Mouse (Mus musculus) liver, embryonic 13.5 days (tissue): ENCODE results near the gene Ppp1r12c. TPM values are rescaled to one million over a fixed set of nuclear protein-coding genes. Genes with fewer than 3 reads are reported as not detected.

Experiments used
- ATAC-seq: fragments of 200-750 bp; cut with Nextera tagmentation; 2 replicates; pipeline ENCODE4 v1.8.0; 2017; ENCODE audit warnings: low read depth, mild to moderate bottlenecking, moderate number of reproducible peaks, moderate library complexity
- DNase-seq: peaks from one replicate; pipeline ENCODE4 v3.0.0; 2022
- H3K27ac ChIP-seq: fragments of 300-500 bp; sonication (generic); 2 replicates; pipeline ENCODE4 v1.5.1; 2015; ENCODE audit warnings: moderate library complexity, mild to moderate bottlenecking, inconsistent platforms
- H3K27me3 ChIP-seq: fragments of 300-500 bp; sonication (generic); 2 replicates; pipeline ENCODE4 v1.6.1; 2015; ENCODE audit warnings: mild to moderate bottlenecking, inconsistent platforms
- H3K36me3 ChIP-seq: fragments of 300-500 bp; sonication (generic); 2 replicates; pipeline ENCODE4 v1.6.1; 2015; ENCODE audit warnings: mild to moderate bottlenecking, inconsistent platforms
- H3K4me1 ChIP-seq: fragments of 300-500 bp; sonication (generic); replicated peaks from 2 replicates; pipeline ENCODE4 v1.6.1; 2015; ENCODE audit warnings: inconsistent platforms
- H3K4me2 ChIP-seq: fragments of 300-500 bp; sonication (generic); 2 replicates; pipeline ENCODE4 v1.6.1; 2015; ENCODE audit warnings: inconsistent platforms, mild to moderate bottlenecking, moderate library complexity
- H3K4me3 ChIP-seq: fragments of 300-500 bp; sonication (generic); replicated peaks from 2 replicates; pipeline ENCODE4 v1.5.1; 2015; ENCODE audit warnings: mild to moderate bottlenecking, inconsistent platforms
- H3K9ac ChIP-seq: fragments of 300-500 bp; sonication (generic); 2 replicates; pipeline ENCODE4 v1.6.1; 2015; ENCODE audit warnings: mild to moderate bottlenecking, inconsistent platforms
- H3K9me3 ChIP-seq: fragments of 300-500 bp; sonication (generic); replicated peaks from 2 replicates; pipeline ENCODE4 v1.6.1; 2016; ENCODE audit warnings: inconsistent platforms
- WGBS: fragments of 180-500 bp; shearing (Covaris S2); methylation state at CpG from one replicate; pipeline ENCODE4 v1.1.7; 2015; ENCODE audit not compliant: insufficient replicate concordance; 5-methylcytosine and 5-hydroxymethylcytosine counted together
- polyA plus RNA-seq: library from polyadenylated mRNA; unstranded; fragments of >200 nt; fragmentation: Nextera tagmentation; extraction: Ambion mirVana; gene quantifications from 2 replicates; pipeline ENCODE4 v1.2.1, GENCODE M21; 2015

The Ppp1r12c gene
- polyA plus RNA-seq, 1 experiment from 2014 or later, result 18.8 TPM

DNA sequence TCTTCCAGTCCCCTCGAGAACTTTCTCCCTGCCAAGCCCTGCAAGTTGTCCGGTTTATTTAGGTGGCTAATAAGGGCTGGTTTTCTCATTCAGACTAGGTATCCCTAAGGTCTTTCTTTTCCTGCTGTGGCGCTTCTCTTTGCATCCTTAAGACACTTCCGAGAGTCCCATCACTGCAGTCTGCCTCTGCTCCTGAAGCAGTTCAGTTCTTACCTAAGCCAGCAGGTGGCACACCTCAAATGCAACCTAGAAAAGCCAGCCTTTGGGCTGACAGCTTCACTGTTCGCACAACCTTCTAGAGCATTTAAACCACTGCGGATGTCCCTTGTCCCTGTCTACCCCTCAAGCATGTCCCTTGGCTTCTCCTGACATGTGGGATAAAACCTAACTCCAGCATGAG is 21.8 kb downstream of the Ppp1r12c start:
- Histone ChIP-seq H3K9me3 (no peaks in the 10 kb centered on the region), H3K4me3 (no peak overlapping the region), H3K4me2 (no peak overlapping the region), H3K9ac (no peak overlapping the region), H3K4me1 (peaks cover 18% of the 10 kb centered on the region; the same call in 1 of the 2 replicates), H3K27ac (no peak overlapping the region), H3K36me3 (peaks cover 41% of the 10 kb centered on the region), H3K27me3 (peaks cover 45% of the 10 kb centered on the region)
- no peak for DNase-seq
- 45% methylated on average over 6 of the region's 6 CpGs for whole genome bisulfite sequencing
- no peak for ATAC-seq

DNA sequence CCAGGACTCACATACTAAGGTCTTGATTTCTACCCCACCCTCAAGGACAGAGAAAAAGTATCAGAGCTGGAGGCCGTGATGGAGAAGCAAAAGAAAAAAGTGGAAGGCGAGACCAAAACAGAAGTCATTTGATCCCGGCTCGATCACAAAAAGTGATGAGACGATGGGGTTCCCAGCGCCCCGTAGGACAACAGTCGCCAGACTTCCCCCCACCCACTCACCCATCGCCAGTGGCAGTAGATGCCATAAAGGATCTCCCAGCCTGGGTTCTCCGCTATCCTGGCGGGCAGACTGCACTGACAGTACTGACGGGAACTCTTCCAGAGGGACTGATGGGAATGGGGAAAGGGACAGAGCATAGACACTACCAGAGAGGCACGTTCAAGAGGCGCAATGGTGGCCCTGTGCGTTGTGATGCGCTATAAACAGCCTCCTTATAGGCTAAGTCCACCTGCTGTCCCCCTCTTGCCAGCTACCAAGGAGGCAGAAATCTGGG is 22.6 kb downstream of the Ppp1r12c start:
- Histone ChIP-seq H3K4me1 (peaks cover 18% of the 10 kb centered on the region; the same call in 1 of the 2 replicates), H3K4me3 (peak overlapping the region; percentile 43), H3K9ac (no peak overlapping the region), H3K9me3 (no peaks in the 10 kb centered on the region), H3K27ac (no peak overlapping the region; the same call in 1 of the 2 replicates), H3K36me3 (peaks cover 32% of the 10 kb centered on the region), H3K4me2 (peak overlapping the region; percentile 57), H3K27me3 (peaks cover 53% of the 10 kb centered on the region)
- 7% methylated on average over 16 of the region's 16 CpGs for WGBS
- ATAC-seq (no peak), DNase-seq (no peak)

DNA sequence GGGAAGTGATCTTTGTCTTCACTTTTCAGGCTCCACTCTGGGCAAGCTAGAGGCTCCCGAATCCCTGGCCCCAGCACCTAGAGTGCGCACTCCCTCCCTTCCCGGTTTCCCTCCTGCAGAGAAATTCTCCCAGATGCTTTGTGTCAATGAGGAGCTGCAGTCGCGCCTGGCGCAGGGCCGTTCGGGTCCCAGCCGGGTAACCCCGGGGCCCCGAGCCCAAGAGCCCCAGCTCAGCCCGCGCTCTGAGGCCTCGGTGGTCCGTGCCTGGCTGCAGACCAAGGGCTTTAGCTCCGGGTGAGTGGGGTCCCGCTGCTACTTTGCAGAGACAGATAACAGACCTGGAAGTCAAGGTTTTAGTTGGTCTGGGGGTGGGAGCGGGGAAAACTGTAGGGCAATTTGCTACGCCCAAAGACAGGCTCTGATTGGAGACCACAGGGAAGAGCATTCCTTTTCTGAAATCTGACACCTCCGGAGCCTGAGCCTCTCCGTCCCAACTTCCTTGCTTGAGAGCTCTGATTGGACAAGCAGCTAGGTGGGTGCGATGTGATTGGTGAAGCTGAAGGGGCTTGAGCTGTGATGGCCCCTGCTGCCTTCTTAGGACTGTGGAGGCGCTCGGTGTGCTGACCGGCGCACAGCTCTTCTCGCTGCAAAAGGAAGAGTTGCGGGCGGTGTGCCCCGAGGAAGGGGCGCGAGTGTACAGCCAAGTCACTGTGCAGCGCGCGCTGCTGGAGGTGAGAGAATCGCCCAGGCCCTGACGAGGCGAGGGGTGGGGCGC is 23.3 kb downstream of the Ppp1r12c start:
- DNase-seq (no peak), ATAC-seq (peak; percentile 68)
- H3K36me3 ChIP-seq, result peaks cover 26% of the 10 kb centered on the region
- peak overlapping the region; percentile 13; the same call in 1 of the 2 replicates for H3K9ac ChIP-seq
- H3K4me1 ChIP-seq, result peaks cover 18% of the 10 kb centered on the region; the same call in 1 of the 2 replicates
- H3K9me3 ChIP-seq, result no peaks in the 10 kb centered on the region
- H3K4me3 ChIP-seq, result peak overlapping the region; percentile 43
- H3K27ac ChIP-seq, result no peak overlapping the region; the same call in 1 of the 2 replicates
- peak overlapping the region; percentile 57 for H3K4me2 ChIP-seq
- H3K27me3 ChIP-seq, result peaks cover 59% of the 10 kb centered on the region
- 2% methylated on average over 39 of the region's 39 CpGs for WGBS

DNA sequence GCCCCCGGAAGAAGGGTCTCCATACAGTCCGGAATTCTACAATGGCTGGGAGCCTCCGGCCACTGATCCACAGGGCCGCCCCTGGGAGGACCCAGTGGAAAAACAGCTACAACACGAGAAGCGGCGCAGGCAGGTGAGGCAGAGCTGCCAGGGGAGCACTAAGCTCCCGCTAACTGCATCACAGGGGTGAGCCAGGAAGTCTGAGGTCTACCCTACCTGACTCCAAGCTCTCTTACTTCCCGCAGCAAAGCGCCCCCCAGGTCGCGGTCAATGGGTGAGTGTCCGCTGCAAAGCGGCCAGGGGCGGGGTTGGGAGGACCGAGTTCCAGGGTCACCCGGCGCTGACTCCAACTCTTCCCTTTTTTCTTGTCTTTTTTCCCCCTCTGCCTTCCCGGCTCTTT is 27.5 kb downstream of the Ppp1r12c start:
- Histone ChIP-seq H3K27me3 (peaks cover 95% of the 10 kb centered on the region), H3K4me3 (no peak overlapping the region), H3K4me2 (no peak overlapping the region), H3K36me3 (no peaks in the 10 kb centered on the region), H3K4me1 (peaks cover 25% of the 10 kb centered on the region), H3K9ac (no peak overlapping the region), H3K9me3 (no peaks in the 10 kb centered on the region), H3K27ac (no peak overlapping the region)
- ATAC-seq (no peak), DNase-seq (no peak)
- WGBS, result 9% methylated on average over 19 of the region's 19 CpGs

DNA sequence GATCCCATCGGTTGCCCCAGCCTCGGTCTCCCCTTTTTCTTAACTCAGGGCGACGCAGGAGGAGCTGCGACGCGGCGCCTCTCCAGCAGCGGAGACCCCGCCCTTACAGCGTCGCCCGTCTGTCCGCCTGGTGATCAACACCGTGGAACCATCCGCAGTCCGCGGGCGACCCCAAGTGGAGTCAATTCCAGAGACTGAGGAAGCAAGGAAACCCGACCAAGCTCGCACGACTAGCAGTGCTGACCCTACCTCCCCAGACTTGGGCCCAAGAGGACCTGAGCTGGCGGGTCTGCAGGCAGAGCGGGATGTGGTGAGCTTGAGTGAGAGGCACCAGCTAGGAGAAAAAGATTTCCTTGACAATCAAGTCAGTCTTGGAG is 30.3 kb downstream of the Ppp1r12c start:
- DNase-seq (peak; percentile 48), ATAC-seq (peak; percentile 57)
- Histone ChIP-seq H3K27ac (no peak overlapping the region), H3K9me3 (no peaks in the 10 kb centered on the region), H3K9ac (no peak overlapping the region), H3K4me2 (peak overlapping the region; percentile 57), H3K27me3 (peaks cover 79% of the 10 kb centered on the region), H3K4me1 (peaks cover 11% of the 10 kb centered on the region), H3K4me3 (peak overlapping the region; percentile 37), H3K36me3 (no peaks in the 10 kb centered on the region)
- WGBS, result 3% methylated on average over 24 of the region's 24 CpGs

DNA sequence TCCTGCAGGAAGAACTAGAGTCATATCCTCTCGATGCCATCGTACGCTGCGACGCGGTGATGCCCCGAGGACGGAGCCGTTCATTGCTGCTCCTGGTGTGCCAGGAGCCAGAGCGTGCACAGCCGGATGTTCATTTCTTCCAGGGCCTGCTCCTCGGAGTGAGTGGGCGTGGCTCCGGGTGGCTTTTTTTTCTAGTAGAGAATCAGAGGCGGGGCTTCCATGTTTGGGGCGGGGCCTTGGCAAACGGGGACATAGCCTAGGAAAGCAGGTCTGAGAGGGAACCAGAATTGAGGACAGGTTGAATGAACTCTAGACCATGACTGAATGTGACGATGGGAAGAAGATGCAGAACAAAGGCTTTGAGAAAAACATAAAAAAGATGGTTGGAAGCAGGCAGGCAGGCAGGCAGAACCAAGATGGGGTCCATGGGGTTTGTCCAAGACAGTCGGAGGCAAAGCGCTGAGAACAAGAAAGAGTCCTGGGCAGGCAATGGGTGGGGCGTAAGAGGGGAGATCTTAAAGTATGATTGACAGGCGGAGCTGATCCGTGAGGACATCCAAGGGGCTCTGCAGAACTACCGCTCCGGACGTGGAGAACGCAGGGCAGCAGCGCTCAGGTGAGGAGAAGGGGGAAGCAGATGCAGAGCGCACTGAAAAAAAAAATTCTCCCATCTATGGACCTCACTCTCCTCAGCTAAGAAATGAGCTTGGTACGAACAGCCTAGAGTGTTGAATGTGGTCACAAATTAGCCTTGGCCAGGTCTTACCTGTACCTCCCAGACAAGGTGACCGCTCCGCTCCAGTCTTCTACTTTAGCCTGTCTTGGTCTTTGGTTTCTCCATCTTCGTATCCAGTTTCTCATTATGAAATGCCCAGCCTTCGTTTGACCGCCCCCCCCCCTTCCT is 31.0 kb downstream of the Ppp1r12c start:
- H3K9me3 ChIP-seq, result no peaks in the 10 kb centered on the region
- H3K36me3 ChIP-seq, result no peaks in the 10 kb centered on the region
- peak overlapping the region; percentile 57 for H3K4me2 ChIP-seq
- H3K4me1 ChIP-seq, result peaks cover 11% of the 10 kb centered on the region
- DNase-seq, result peak; percentile 41
- 5% methylated on average over 35 of the region's 35 CpGs for WGBS
- H3K27ac ChIP-seq, result no peak overlapping the region
- H3K9ac ChIP-seq, result no peak overlapping the region
- peak overlapping the region; percentile 37 for H3K4me3 ChIP-seq
- ATAC-seq, result peak; percentile 52
- peaks cover 73% of the 10 kb centered on the region for H3K27me3 ChIP-seq

DNA sequence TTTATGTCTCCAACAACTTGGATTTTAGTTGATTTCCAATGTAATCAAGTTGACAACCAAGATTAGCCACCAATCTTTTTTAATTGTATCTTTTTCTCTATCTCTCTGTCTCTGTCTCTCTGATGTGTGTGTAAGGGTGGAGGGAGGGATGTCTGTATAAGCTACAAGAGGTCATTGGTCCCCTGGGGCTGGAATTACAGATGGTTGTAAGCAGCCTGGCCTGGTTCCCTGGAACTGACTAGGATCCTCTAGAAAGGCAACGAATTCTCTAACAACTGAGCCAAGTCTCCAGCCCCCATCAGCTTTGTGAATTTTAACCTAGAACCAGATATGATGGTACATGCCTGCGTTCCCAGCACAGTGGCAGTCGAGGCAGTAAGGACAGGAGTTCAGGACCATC is 33.7 kb downstream of the Ppp1r12c start:
- Histone ChIP-seq H3K9ac (no peak overlapping the region), H3K36me3 (no peaks in the 10 kb centered on the region), H3K27me3 (peaks cover 49% of the 10 kb centered on the region), H3K9me3 (no peaks in the 10 kb centered on the region), H3K4me3 (no peak overlapping the region), H3K27ac (no peak overlapping the region), H3K4me2 (no peak overlapping the region), H3K4me1 (peaks cover 15% of the 10 kb centered on the region)
- ATAC-seq (no peak), DNase-seq (no peak)
- WGBS, result 56% methylated on average over 3 of the region's 3 CpGs

DNA sequence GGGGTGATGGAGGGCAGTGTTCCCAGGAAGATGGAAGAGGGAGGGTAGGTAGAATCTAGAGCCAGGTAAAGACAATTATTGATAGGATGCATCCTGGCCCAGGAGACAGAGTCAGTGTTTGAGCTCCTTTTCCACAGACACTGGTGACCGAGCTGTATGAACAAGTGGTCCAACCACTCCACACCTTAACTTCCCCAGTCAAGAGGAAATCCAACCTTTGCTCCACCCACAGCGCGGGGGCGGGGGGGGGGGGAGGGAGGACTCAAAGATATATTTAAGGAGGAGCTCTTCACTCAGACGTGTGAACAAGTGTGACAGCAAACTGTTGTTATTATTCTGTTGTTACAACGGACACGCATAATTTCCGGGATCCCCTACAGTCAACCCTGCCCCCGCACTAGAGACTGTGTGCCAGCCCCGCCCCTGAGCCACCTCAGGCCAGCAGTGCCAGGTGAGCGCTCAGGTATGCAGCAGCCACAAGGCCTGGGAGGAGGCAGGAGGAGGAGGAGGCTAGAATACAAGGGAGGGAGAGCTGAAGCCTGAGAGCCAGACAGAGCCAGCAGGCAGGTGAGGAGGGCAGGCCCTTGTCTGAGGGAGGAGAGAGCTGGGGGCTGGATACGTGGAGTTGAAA is 37.2 kb downstream of the Ppp1r12c start:
- Histone ChIP-seq H3K4me3 (no peak overlapping the region), H3K27ac (no peak overlapping the region), H3K9me3 (no peaks in the 10 kb centered on the region), H3K4me2 (no peak overlapping the region), H3K9ac (no peak overlapping the region), H3K4me1 (peaks cover 4% of the 10 kb centered on the region; the same call in 1 of the 2 replicates), H3K36me3 (no peaks in the 10 kb centered on the region), H3K27me3 (peaks cover 14% of the 10 kb centered on the region)
- DNase-seq (no peak), ATAC-seq (no peak)
- WGBS, result 9% methylated on average over 12 of the region's 12 CpGs

DNA sequence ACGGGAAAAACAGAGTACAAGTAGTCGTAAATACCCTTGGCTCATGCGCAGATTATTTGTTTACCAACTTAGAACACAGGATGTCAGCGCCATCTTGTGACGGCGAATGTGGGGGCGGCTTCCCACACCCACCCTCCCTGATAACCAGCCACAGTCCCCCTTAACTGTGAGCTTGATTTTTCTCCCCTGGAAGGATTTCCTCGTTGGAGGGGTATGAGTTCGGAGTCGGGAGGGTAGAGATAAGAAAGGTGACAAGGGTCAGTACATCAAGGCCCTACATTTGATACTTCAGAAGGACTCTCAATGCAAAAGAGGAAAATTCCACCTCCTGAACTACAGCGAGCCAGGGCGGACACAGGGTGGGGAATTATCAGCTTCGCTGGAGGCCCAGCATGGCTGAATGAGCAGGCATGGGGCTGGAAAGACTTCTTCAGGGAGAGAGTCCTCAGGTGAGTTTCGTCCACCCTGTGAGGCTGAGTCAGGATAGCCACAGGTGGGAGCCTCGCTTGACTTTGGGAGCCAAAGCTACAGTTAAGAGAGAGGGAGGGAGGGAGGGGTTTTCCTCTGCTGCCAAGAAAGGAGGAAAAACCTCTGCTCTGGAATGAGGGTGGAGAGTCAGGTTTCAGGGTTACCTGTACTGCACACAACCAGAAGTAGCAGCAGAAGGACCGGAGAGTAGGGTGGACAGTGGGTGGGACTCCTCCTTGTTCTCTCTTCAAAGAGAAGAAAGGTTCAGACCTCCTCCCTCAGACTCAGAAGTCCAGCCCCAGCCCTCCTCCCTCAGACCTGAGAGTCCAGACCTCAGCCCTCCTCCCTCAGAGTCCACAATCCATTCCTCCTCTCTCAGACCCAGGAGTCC is 40.7 kb downstream of the Ppp1r12c start, which contains the start of gene Eps8l1:
Eps8l1 (plus strand) TSS at position 99 of the 859 bp plus-strand sequence.
- WGBS, result 55% methylated on average over 13 of the region's 16 CpGs

DNA sequence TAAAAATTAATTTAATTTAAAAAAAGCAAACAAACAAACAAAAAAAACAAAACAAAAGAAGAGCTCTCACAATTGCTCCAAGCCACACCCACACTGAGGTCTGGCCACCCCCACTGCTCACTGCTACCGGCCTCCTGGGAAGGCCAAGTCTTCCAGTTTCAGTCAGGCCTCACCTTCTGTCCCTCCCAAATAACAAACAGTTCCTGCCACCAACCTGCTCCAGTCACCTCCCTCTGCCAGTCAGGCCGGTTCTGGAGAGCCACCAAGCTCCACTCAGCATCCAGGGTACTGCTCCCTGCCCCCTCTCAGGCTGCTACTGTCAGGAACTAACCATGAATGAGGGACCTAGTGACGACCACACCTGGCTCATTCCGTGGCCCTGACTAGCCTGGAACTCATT is 48.8 kb downstream of the Ppp1r12c start:
- no peak overlapping the region for H3K27ac ChIP-seq
- H3K4me2 ChIP-seq, result no peak overlapping the region; the same call in 1 of the 2 replicates
- peaks cover 14% of the 10 kb centered on the region for H3K4me1 ChIP-seq
- no peaks in the 10 kb centered on the region for H3K9me3 ChIP-seq
- no peak overlapping the region for H3K9ac ChIP-seq
- DNase-seq, result no peak
- no peak overlapping the region for H3K4me3 ChIP-seq
- peak; percentile 45; the same call in 1 of the 2 replicates for ATAC-seq
- WGBS, result 22% methylated on average over 4 of the region's 4 CpGs
- no peaks in the 10 kb centered on the region; the same call in 1 of the 2 replicates for H3K36me3 ChIP-seq
- no peaks in the 10 kb centered on the region for H3K27me3 ChIP-seq

More for the DNA sequence above, 40.7 kb downstream of the Ppp1r12c start, which contains the start of gene Eps8l1:
- peaks cover 4% of the 10 kb centered on the region; the same call in 1 of the 2 replicates for H3K4me1 ChIP-seq
- DNase-seq (no peak), ATAC-seq (peak; percentile 78)
- H3K4me2 ChIP-seq, result peak within 1 kb of the TSS; percentile 50
- peak within 1 kb of the TSS; percentile 68 for H3K9ac ChIP-seq
- no peaks in the 10 kb centered on the region for H3K9me3 ChIP-seq
- peak within 1 kb of the TSS; percentile 81 for H3K27ac ChIP-seq
- H3K27me3 ChIP-seq, result 0 out of 2 replicates have a peak, but pooled peaks cover 3% of the 10 kb centered on the region
- peak within 1 kb of the TSS; percentile 48 for H3K4me3 ChIP-seq
- H3K36me3 ChIP-seq, result no peaks in the 10 kb centered on the region
